Mouse (Mus musculus): ENCODE results near the gene Crim1. TPM values are rescaled to one million over a fixed set of nuclear protein-coding genes. Genes with fewer than 3 reads are reported as not detected.

Gene Crim1
- polyA plus RNA-seq, 1 experiment from 2014 or later = 2.3 TPM

- no peak overlapping the region for H3K4me3 ChIP-seq (ENCODE audit: low read length)
- WGBS = 33% methylated on average over 2 of the region's 2 CpGs
- ATAC-seq (replicated peaks; ENCODE audit: extremely low read depth, insufficient read depth, low FRiP score) = no peak
- no peaks in the 10 kb centered on the region for H3K9me3 ChIP-seq (replicated peaks; ENCODE audit: control insufficient read depth, low read length)
- no peak overlapping the region for H3K9ac ChIP-seq (ENCODE audit: low read length)
- H3K27me3 ChIP-seq (ENCODE audit: control insufficient read depth, insufficient read depth, low read length) = no peaks in the 10 kb centered on the region
- no peaks in the 10 kb centered on the region for H3K36me3 ChIP-seq (ENCODE audit: control insufficient read depth, insufficient read depth)
- no peak overlapping the region for H3K27ac ChIP-seq (ENCODE audit: low read length)
- no peak overlapping the region for H3K4me2 ChIP-seq (ENCODE audit: low read depth, low read length)
- H3K4me1 ChIP-seq (ENCODE audit: control insufficient read depth, insufficient read depth, low read length) = peaks cover 21% of the 10 kb centered on the region
These were observed 6.4 kb downstream of the Crim1 start for GRCm38 (mm10) chr17:78206421-78206820.

- no peak for ATAC-seq (replicated peaks; ENCODE audit: extremely low read depth, insufficient read depth, low FRiP score)
- Histone ChIP-seq H3K9me3 (replicated peaks; ENCODE audit: control insufficient read depth, low read length) (no peaks in the 10 kb centered on the region), H3K27ac (ENCODE audit: low read length) (no peak overlapping the region), H3K9ac (ENCODE audit: low read length) (no peak overlapping the region), H3K27me3 (ENCODE audit: control insufficient read depth, insufficient read depth, low read length) (no peaks in the 10 kb centered on the region), H3K36me3 (ENCODE audit: control insufficient read depth, insufficient read depth) (no peaks in the 10 kb centered on the region), H3K4me2 (ENCODE audit: low read depth, low read length) (no peak overlapping the region), H3K4me3 (ENCODE audit: low read length) (no peak overlapping the region), H3K4me1 (ENCODE audit: control insufficient read depth, insufficient read depth, low read length) (peaks cover 14% of the 10 kb centered on the region)
- WGBS = 52% methylated on average over 3 of the region's 3 CpGs
These were observed 7.2 kb downstream of the Crim1 start for GRCm38 (mm10) chr17:78207246-78207645.

GRCm38 (mm10) chr17:78208805-78209204, 8.8 kb downstream of the Crim1 start:
- H3K4me1 ChIP-seq (ENCODE audit: control insufficient read depth, insufficient read depth, low read length) = peaks cover 8% of the 10 kb centered on the region; the same call in 1 of the 2 replicates
- no peak overlapping the region for H3K4me3 ChIP-seq (ENCODE audit: low read length)
- H3K36me3 ChIP-seq (ENCODE audit: control insufficient read depth, insufficient read depth) = no peaks in the 10 kb centered on the region
- H3K27ac ChIP-seq (ENCODE audit: low read length) = no peak overlapping the region
- H3K4me2 ChIP-seq (ENCODE audit: low read depth, low read length) = no peak overlapping the region
- H3K27me3 ChIP-seq (ENCODE audit: control insufficient read depth, insufficient read depth, low read length) = no peaks in the 10 kb centered on the region
- no peaks in the 10 kb centered on the region for H3K9me3 ChIP-seq (replicated peaks; ENCODE audit: control insufficient read depth, low read length)
- WGBS = 67% methylated on average over 3 of the region's 3 CpGs
- no peak for ATAC-seq (replicated peaks; ENCODE audit: extremely low read depth, insufficient read depth, low FRiP score)
- H3K9ac ChIP-seq (ENCODE audit: low read length) = no peak overlapping the region

DNA sequence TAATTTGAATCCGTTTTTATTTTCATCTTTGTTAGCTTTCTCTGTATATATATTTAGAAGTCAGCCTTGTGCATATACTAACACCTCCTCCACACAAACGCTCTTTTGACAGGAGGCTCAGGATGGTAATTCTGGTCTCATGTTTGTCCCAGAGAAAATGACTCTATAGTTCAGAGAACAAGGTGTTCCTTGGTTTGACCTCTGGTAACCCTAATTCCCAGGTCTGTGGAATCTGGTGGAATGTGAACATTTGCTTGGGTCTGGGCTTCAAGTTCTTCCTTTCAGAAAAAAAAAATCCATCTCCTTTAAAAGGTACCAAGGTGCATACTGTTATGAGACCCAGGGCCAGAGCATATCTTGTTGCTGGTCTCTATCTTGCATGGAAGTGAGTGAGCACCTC, 9.6 kb downstream of the Crim1 start:
- WGBS = 88% methylated on average over 2 of the region's 2 CpGs
- Histone ChIP-seq H3K27ac (ENCODE audit: low read length) (no peak overlapping the region), H3K27me3 (ENCODE audit: control insufficient read depth, insufficient read depth, low read length) (no peaks in the 10 kb centered on the region), H3K4me2 (ENCODE audit: low read depth, low read length) (no peak overlapping the region), H3K36me3 (ENCODE audit: control insufficient read depth, insufficient read depth) (no peaks in the 10 kb centered on the region), H3K9me3 (replicated peaks; ENCODE audit: control insufficient read depth, low read length) (no peaks in the 10 kb centered on the region), H3K9ac (ENCODE audit: low read length) (no peak overlapping the region), H3K4me3 (ENCODE audit: low read length) (no peak overlapping the region), H3K4me1 (ENCODE audit: control insufficient read depth, insufficient read depth, low read length) (peaks cover 8% of the 10 kb centered on the region; the same call in 1 of the 2 replicates)
- no peak for ATAC-seq (replicated peaks; ENCODE audit: extremely low read depth, insufficient read depth, low FRiP score)

GRCm38 (mm10) chr17:78211881-78212280, 11.8 kb downstream of the Crim1 start:
- ATAC-seq (replicated peaks; ENCODE audit: extremely low read depth, insufficient read depth, low FRiP score) = no peak
- no peak overlapping the region for H3K9ac ChIP-seq (ENCODE audit: low read length)
- no peaks in the 10 kb centered on the region for H3K36me3 ChIP-seq (ENCODE audit: control insufficient read depth, insufficient read depth)
- H3K4me2 ChIP-seq (ENCODE audit: low read depth, low read length) = no peak overlapping the region
- no peak overlapping the region for H3K4me3 ChIP-seq (ENCODE audit: low read length)
- 67% methylated on average over 5 of the region's 5 CpGs for WGBS
- H3K27ac ChIP-seq (ENCODE audit: low read length) = no peak overlapping the region
- no peaks in the 10 kb centered on the region for H3K9me3 ChIP-seq (replicated peaks; ENCODE audit: control insufficient read depth, low read length)
- peaks cover 9% of the 10 kb centered on the region for H3K4me1 ChIP-seq (ENCODE audit: control insufficient read depth, insufficient read depth, low read length)
- H3K27me3 ChIP-seq (ENCODE audit: control insufficient read depth, insufficient read depth, low read length) = no peaks in the 10 kb centered on the region

DNA sequence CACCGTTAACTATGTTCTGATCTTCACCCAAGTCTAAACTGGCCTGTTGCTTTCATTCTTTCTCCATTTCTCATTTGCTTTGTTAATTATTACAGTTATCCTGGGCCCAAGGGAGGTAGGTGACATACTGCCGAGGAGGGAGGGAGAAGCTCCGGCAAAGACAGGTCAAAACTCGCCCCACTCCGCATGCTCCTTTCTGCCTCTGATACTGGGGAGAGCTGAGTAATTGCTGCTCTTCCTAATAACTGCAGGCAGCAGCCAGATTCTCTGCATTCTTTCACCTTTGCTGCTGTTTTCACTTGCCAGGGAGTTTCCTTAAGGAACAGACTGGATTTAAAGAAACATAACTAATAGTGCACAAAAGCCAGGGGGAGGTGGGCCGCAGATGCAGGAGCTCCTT, 13.1 kb downstream of the Crim1 start:
- no peaks in the 10 kb centered on the region for H3K27me3 ChIP-seq (ENCODE audit: control insufficient read depth, insufficient read depth, low read length)
- no peak for ATAC-seq (replicated peaks; ENCODE audit: extremely low read depth, insufficient read depth, low FRiP score)
- no peaks in the 10 kb centered on the region for H3K36me3 ChIP-seq (ENCODE audit: control insufficient read depth, insufficient read depth)
- no peak overlapping the region for H3K9ac ChIP-seq (ENCODE audit: low read length)
- no peak overlapping the region for H3K4me3 ChIP-seq (ENCODE audit: low read length)
- H3K9me3 ChIP-seq (replicated peaks; ENCODE audit: control insufficient read depth, low read length) = no peaks in the 10 kb centered on the region
- no peak overlapping the region for H3K27ac ChIP-seq (ENCODE audit: low read length)
- peaks cover 10% of the 10 kb centered on the region for H3K4me1 ChIP-seq (ENCODE audit: control insufficient read depth, insufficient read depth, low read length)
- no peak overlapping the region for H3K4me2 ChIP-seq (ENCODE audit: low read depth, low read length)
- 63% methylated on average over 6 of the region's 6 CpGs for WGBS

DNA sequence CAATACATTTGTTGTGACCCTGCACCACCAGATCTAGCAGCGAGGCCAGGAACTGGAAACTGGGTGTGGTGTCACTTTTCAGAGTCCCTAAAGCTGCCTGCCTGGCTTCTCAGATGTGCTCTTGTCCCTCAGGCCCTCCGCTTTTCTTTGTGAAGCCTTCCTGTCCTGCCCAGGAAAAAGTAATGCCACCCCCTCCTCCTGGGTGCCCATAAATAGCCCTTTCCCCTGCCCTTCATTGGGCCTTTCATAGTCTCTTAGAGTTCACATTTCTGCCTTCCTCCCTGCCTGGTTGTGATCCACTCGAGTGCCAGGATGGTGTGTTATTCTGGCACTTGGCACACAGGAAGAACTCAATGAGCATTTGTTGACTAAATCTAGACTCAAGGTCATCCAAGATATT, 16.5 kb downstream of the Crim1 start:
- H3K36me3 ChIP-seq (ENCODE audit: control insufficient read depth, insufficient read depth) = no peaks in the 10 kb centered on the region
- no peak overlapping the region for H3K4me3 ChIP-seq (ENCODE audit: low read length)
- ATAC-seq (replicated peaks; ENCODE audit: extremely low read depth, insufficient read depth, low FRiP score) = no peak
- no peaks in the 10 kb centered on the region for H3K9me3 ChIP-seq (replicated peaks; ENCODE audit: control insufficient read depth, low read length)
- peak overlapping the region; percentile 21; the same call in 1 of the 2 replicates for H3K9ac ChIP-seq (ENCODE audit: low read length)
- peaks cover 17% of the 10 kb centered on the region for H3K4me1 ChIP-seq (ENCODE audit: control insufficient read depth, insufficient read depth, low read length)
- H3K27me3 ChIP-seq (ENCODE audit: control insufficient read depth, insufficient read depth, low read length) = no peaks in the 10 kb centered on the region
- 42% methylated on average over 3 of the region's 3 CpGs for WGBS
- H3K27ac ChIP-seq (ENCODE audit: low read length) = peak overlapping the region; percentile 51; the same call in 1 of the 2 replicates
- H3K4me2 ChIP-seq (ENCODE audit: low read depth, low read length) = no peak overlapping the region

- H3K9me3 ChIP-seq (replicated peaks; ENCODE audit: control insufficient read depth, low read length) = no peaks in the 10 kb centered on the region
- H3K4me3 ChIP-seq (ENCODE audit: low read length) = no peak overlapping the region
- peaks cover 23% of the 10 kb centered on the region for H3K4me1 ChIP-seq (ENCODE audit: control insufficient read depth, insufficient read depth, low read length)
- H3K27ac ChIP-seq (ENCODE audit: low read length) = no peak overlapping the region
- H3K27me3 ChIP-seq (ENCODE audit: control insufficient read depth, insufficient read depth, low read length) = no peaks in the 10 kb centered on the region
- no peaks in the 10 kb centered on the region for H3K36me3 ChIP-seq (ENCODE audit: control insufficient read depth, insufficient read depth)
- 73% methylated on average over 6 of the region's 6 CpGs for WGBS
- ATAC-seq (replicated peaks; ENCODE audit: extremely low read depth, insufficient read depth, low FRiP score) = no peak
- H3K9ac ChIP-seq (ENCODE audit: low read length) = no peak overlapping the region
- no peak overlapping the region for H3K4me2 ChIP-seq (ENCODE audit: low read depth, low read length)
These were observed 17.4 kb downstream of the Crim1 start for GRCm38 (mm10) chr17:78217406-78217805.

- no peak overlapping the region for H3K27ac ChIP-seq (ENCODE audit: low read length)
- H3K9ac ChIP-seq (ENCODE audit: low read length) = no peak overlapping the region
- WGBS = 62% methylated on average over 10 of the region's 10 CpGs
- ATAC-seq (replicated peaks; ENCODE audit: extremely low read depth, insufficient read depth, low FRiP score) = no peak
- no peaks in the 10 kb centered on the region for H3K27me3 ChIP-seq (ENCODE audit: control insufficient read depth, insufficient read depth, low read length)
- no peak overlapping the region for H3K4me3 ChIP-seq (ENCODE audit: low read length)
- H3K4me1 ChIP-seq (ENCODE audit: control insufficient read depth, insufficient read depth, low read length) = peaks cover 23% of the 10 kb centered on the region
- no peaks in the 10 kb centered on the region for H3K9me3 ChIP-seq (replicated peaks; ENCODE audit: control insufficient read depth, low read length)
- H3K36me3 ChIP-seq (ENCODE audit: control insufficient read depth, insufficient read depth) = no peaks in the 10 kb centered on the region
- H3K4me2 ChIP-seq (ENCODE audit: low read depth, low read length) = no peak overlapping the region
These were observed 18.6 kb downstream of the Crim1 start for GRCm38 (mm10) chr17:78218506-78219232.

Data from heart, embryonic 16.5 days (tissue).